Mouse (Mus musculus) layer of hippocampus, adult 18-20 months (tissue): Measurements from ENCODE around the gene Rplp1. TPM values are rescaled to one million over a fixed set of nuclear protein-coding genes. Genes with fewer than 3 reads are reported as not detected.

Source experiments
- DNase-seq, 2 experiments: peaks; one replicate each; pipeline ENCODE4 v3.0.0; 2022; ENCODE audit warnings: low spot score in 2 of 2
- long read RNA-seq: library from polyadenylated mRNA; stranded (forward); transcript quantifications from one replicate; pipeline ENCODE4 v2.0.0, GENCODE M21; 2021
- total RNA-seq, 2 experiments: library from RNA; stranded (reverse); gene quantifications; 2 replicates each; pipeline ENCODE4 v1.2.3; 2021

The Rplp1 gene
- total RNA-seq = 1,000 to 10,000 TPM; 1,684 to 1,728 TPM
- long read RNA-seq, transcript Rplp1-201 (3 exons, 499 nt) = major isoform, 124 of 131 reads
- long read RNA-seq, partial matches to known transcripts = 7 of 131 reads
- long read RNA-seq, other reads (novel, unspliced or antisense) = 0 of 131 reads

- peak; percentile 96 to 98 for DNase-seq
Measured at GRCm38 (mm10) chr9:61914203-61914916, at the start of gene Rplp1. Gene Rplp1 (minus strand): TSS chr9:61914542.

- no peak for DNase-seq
Measured at GRCm38 (mm10) chr9:61963356-61963755, 49.0 kb upstream of the Rplp1 start.

- no peak for DNase-seq
Measured at GRCm38 (mm10) chr9:61961181-61961580, 46.8 kb upstream of the Rplp1 start.

DNA sequence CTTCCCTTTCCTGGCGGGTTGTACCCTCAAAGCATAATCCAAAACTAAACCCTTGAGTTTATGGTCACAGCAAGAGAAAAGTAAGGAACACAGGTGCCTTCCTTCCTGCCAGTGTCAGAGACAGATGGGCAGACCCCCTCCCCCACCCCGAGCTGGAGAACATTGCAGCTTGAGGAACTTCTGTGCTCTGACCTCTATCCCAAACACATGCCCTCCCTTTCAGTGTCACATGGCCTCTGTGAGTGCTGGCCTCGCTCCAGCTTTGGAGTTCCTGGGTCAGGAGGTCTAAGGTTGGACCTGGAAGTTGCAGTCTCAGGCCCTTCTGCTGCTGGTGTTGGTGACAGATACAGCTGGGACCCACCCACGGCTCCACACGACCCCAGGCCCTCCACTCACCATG, 46.4 kb upstream of the Rplp1 start:
- no peak for DNase-seq

- no peak for DNase-seq
Measured at GRCm38 (mm10) chr9:61959921-61960569, 45.7 kb upstream of the Rplp1 start.

- DNase-seq = no peak
Measured at GRCm38 (mm10) chr9:61954707-61955106, 40.4 kb upstream of the Rplp1 start.

GRCm38 (mm10) chr9:61952241-61952640, 37.9 kb upstream of the Rplp1 start:
- no peak for DNase-seq

GRCm38 (mm10) chr9:61947402-61948346, 33.3 kb upstream of the Rplp1 start:
- peak; percentile 48 to 71 for DNase-seq

DNA sequence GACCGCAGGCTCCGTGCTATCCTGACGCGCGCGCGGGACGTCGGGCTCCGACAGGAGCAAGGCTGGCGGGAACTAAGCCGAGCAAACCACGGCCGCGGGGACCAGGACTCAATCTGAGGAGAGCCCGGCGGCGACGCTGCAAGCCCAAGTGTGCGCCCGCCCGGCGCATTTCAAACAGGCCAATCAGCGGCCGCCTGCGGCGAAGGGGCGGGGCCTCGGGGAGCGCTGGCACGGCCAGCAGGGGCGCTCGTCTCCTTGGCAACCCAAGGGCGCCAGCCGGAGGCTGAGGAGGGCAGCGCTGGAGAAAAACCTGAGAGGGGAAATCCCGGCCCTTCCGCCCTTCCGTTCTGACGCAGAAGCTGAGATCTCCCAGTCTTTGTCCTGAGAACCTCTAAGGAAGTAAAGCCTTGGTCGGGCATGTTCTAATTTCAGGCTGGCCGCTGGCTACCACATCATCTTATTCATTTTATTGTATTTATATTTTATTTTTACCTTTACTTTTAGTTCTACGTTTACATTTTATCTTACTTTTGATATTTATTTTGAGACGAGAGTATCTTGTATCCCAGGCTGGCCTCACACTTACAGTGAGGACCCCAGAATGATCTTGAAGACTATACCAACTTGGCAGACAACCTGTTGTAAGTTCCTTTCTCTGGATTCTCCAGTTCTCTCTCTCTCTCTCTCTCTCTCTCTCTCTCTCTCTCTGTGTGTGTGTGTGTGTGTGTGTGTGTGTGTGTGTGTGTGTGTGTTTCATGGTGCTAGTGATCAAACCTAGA, 32.5 kb upstream of the Rplp1 start, which contains the start of gene Kif23:
Gene Kif23, minus strand, starts transcription at position 152 of the 779 bp plus-strand sequence.
- peak; percentile 87 to 93 for DNase-seq

DNA sequence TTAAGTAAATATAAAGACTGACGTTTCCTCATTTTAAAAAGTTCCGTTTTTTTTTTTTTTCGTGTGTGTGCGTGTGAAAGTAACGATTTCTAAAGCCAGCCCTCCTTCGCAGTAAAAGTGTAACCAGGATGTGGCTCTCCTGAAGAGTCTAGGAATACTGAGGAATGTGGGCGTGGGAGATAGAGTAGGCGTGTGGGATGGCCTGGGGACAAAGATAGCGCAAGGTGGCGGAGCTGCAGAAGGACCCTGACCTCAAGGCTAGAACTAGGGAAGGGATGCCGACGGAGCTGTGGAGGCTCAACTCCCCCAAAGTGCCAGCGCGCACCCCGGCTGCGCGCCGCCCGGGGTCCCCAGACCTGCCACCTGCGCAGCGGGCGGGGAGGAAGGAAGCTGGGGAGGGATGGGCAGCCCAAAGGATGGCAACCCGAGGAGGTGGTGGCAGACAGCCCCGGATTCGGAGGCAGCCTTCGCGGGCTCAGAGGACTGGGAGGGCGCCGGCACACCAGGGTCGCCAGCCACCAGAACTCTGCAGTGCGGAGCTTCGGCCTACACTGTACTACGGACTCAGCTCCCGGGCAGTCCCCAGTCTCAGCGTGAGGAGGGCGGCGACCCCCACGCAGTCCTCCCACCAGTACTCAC, 31.8 kb upstream of the Rplp1 start:
- no peak for DNase-seq

DNA sequence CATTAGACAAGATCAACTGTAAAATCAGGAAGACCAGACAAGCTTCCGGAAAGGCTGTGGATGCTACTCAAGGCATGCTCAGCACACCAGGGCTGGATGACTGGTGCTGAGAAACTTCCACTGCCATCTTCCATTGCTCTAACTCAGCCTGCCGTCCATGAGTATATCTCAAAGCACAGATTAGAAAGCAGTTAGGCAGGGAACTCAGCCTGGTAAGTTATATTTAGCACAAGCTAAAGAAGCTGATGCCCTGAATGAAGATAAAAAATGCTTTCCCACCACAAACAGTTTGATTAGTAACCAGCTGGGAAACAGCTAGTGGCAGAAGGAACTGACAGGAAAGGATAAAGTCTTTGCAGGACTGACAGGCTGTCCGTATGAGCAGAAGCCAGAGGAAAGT, 26.7 kb upstream of the Rplp1 start:
- no peak for DNase-seq

GRCm38 (mm10) chr9:61933333-61933732, 19.0 kb upstream of the Rplp1 start:
- no peak for DNase-seq

DNA sequence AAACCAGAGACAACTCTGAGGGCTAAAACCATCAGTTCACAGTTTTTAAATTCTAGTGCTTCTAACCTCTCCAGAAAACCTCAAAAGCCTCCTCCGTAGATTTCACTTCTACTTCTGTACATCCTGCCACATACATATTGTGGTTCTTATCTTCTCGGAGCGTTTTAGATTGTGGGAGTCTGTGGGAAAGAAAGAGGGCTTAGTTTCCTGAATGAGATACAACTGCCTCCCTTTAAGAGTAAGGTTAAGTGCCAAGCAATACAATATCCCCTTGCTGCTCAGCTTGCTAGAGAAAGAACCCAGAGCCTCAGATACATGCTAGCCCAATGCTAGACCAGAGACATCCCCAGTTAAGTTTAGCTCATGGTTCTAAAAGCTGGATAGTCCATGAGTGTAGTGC, 17.7 kb upstream of the Rplp1 start:
- DNase-seq = no peak

DNA sequence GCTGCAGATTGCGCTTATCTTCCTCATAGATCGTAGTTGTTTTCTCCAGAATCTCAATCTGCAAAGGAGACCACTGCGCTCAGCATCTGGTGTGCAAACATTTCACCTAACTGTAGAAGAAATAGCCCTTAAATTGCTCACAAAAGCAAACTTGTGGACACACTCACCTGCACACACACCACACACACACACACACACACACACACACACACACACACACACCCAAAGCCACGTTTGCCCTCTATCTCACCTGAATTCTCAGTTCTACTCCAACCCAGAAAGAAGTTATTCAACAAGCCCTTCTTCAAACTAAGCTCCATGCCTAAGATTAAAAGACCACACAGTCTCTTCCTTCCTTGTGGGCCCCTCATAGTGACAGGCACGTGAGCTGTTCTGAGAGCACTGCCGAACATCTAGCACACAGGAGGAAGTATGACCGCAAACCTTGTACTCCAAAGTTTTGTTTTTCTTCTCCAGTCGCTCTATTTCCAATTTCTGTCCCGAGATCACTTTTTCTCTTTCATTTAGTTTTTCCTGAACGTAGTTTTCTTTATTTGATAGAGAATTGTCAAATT, 10.8 kb upstream of the Rplp1 start:
- DNase-seq = no peak

DNA sequence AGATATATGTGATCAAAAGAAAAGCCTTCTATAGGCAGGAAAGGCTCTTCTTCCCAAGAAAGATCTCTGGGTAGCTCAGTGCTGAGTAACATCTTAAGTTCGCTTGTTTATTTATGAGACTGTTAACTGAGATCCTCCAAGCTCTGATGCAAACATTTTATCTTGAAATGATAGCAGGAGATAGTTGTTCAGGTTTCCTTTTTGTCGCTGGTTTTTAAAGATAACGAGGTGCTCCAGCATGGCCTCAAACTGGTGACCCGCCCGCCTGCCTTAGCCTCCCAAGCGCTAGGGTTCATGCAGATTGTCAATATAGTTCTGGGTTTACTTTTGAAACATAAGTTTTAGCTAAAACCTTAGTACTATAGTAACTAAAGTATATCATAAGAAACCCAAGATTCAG, 6.0 kb upstream of the Rplp1 start:
- no peak for DNase-seq

DNA sequence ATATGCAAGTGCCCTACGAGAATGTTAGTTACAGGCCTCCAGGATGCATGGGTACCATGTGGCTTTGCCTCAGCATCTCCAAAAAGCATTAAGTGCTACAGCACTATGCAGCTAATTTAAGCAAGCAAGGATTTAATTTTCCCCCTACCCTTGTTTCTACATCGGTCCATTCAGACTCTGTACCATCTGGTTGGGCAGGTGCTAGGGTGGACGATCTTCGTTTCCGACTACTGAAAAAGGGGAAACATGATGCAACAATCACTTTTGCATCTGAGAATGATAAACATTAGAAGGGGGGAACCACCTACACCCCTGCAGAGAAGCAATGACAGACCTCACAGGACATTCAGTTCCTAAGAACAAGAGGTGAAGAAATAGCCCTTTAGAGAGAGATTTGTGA, 5.1 kb upstream of the Rplp1 start:
- no peak for DNase-seq

- no peak for DNase-seq
Measured at GRCm38 (mm10) chr9:61917436-61917835, 3.1 kb upstream of the Rplp1 start.

DNA sequence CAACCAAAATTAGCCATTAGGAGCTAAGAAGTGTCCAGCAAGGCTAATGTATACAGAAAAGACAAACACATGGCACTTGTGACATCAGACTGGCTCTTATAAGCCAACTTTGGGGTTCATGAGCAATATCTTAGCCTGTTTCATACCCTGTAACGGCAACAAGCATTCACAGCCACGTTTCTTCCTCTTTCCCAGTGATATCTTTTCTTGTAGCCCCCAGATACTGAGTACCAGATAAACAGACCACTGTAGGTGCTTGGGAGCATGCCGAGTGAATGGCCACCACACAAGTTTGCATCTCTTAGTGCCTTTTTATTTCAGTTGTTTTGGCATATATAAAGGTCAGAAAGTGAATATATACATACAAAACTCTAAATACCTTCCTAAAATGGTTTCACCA, 2.6 kb upstream of the Rplp1 start:
- DNase-seq = no peak

DNA sequence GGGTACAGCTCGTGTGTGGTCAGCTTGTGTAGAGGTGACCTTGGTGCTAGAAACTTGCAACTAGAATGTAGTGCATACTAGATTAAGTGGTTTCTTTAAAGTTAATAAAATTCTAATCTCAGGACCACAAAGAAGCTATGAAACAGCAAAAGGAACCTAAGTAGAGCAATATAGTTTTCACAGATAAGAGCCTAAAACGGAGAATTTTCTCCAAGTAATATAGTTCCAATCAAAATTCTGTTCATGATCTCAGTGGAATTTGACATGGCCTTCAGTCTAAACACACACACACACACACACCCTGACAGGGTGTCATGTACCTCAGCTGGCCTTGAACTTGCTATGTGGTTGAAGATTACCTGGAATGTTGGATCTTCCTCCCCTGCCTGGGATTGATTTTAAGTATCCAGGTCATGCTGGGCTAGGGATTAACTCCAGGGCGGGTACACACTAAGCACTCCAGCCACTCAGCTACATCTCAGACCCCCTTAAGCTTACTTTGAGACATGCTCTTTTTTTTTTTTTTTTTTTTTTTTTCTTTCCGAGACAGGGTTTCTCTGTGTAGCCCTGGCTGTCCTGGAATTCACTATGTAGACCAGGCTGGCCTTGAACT, 1.2 kb upstream of the Rplp1 start:
- DNase-seq = no peak
